Mouse (Mus musculus): ENCODE measurements around the gene Stoml2.
"Not testable (repeated sequence)": the region's sequence is repeated elsewhere in the genome, so short reads cannot be mapped to it uniquely, and the experiment has no call there.

Gene Stoml2

DNA sequence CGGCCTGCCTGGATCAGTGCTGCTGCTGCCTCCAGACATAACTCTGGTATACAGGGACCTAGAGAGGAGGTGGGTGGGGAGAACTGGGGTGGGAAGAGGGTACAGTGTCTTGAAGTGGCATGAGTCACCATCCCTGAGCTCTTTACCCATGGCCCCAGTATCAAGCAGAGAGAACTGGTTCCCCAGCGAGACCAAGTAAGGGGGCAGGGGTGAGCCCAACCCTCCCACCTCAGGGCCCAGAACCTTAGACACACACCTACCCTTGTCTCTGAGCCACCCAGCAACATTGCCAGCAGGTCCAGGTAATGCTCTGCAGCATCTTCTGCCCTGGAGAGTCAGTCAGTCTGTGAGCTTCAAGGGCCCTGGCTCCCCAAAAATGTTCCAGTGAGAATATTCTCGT is 26.6 kb downstream of the Stoml2 start:
- DNase-seq (ENCODE audit: low spot score in 2 of 2) = no peak

DNA sequence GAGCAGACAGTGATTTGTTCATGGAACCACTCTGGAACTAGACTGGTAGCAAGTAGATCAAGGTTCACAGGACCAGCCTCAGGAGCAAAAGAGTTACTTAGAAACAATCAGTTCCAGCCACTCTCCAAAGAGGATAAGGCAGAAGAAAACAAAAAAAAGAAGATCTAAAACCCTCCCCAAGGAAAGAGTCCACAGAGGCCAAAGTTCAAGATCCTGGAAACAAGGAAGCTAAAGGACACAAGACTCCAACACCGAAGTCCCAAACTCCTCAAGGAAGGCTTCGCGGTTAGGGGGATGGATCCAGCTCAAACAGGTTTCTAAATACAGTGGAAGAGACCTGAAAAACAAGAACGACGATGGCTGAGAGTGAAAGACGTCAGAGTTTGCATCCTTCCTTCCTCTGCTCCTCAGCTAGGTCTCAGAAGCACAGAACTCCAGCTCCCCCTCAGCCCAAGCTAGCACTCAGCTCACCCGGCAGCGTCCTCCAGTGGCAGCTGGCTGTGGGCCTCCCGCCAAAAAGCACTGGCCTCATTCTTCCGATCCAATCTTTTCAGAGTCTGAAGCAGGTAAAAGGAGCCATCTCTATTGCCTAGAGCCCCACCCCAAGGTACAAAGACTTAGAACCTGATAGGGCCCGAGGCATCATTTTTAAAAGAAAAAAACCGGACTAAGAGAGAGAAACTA is 28.6 kb downstream of the Stoml2 start:
- no peak for DNase-seq (ENCODE audit: low spot score in 2 of 2)

DNA sequence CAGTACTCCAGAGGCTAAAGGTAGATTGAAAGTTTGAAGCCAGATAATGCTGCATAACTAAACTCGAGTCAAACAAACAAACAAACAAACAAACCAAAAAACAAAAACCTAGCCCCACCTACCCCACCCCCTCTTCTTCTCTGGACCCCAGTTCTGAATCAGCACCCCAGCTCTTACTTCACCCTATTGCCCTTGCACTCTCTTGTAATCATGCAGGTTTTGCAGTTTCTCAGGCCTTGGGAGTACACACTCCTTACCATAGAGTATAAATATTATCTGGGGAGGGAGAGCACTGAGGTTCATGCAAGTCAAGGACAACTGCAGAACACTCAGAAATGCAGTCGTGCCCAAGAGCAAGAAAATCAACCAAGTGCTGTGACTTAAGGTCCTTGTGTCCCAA is 30.2 kb downstream of the Stoml2 start:
- DNase-seq (ENCODE audit: low spot score in 2 of 2) = no peak

DNA sequence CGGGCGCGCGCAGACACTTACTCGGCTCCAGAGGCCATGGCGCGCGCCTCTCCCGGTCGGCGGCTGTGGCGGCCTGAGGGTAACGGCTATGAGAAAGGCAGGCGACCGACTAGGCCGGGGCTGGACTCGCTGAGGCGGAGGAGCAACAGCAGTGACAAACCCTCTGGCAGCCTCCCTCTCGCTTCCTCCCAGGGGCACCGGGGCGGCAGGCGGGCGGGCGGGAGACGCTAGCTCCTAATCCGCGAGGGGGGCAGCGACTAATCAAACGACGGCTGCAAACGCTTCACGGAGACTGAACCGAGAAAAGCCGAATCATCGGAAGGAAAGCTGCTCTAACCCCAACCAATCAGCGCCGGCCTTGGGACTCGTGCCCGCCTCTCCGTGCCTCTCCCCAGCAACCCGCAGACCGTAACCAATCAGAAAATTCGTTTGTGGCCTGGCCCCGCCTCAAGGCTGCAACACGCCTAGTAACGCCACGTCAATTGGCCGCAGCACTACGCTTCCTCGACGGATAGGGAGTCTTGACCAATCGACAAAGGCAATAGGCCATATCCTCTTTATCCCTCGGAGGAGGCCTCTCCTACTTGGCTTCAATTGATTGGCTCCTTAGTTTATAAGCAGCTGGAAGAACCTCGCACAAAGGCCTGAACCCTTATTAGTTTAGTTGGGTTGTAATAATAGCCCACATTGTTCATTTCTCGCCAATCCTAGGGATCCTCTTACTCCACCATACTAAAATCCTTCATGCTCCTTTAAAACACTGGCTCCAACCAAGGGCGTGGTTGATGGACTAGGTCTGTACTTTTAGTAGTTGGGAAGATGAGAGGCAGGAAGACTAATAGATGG is 31.1 kb downstream of the Stoml2 start, which contains the start of gene Vcp:
Gene Vcp (minus strand): TSS at position 367 of the 846 bp plus-strand sequence.
- DNase-seq (ENCODE audit: low spot score in 2 of 2) = peak; percentile 99

GRCm38 (mm10) chr4:42999451-43000140 is 31.9 kb downstream of the Stoml2 start:
- DNase-seq (ENCODE audit: low spot score in 2 of 2) = peak; percentile 55 to 71

GRCm38 (mm10) chr4:42998022-42998421 is 33.5 kb downstream of the Stoml2 start:
- DNase-seq (ENCODE audit: low spot score in 2 of 2) = no peak

GRCm38 (mm10) chr4:42988296-42988695 is 43.2 kb downstream of the Stoml2 start:
- DNase-seq (ENCODE audit: low spot score in 2 of 2) = no peak

DNA sequence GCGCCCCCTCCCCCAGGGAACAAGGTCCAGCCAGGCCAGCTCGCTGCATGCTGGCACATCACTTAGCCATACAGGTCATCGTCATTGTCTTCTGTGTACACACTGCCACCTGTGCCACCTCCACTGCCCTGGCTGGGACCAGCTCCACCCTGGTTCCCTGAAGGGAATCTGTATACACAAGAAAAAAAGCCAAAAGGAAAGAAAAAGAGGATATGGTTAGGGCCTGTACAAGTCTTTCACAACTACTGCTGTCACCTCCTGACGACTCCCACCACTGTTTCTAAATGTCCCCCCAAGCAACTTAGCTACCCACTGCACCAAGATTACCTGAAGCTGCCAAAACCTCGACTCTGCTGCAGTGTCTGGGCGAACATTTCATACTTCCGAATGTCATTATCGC is 51.0 kb downstream of the Stoml2 start:
- not testable (repeated sequence) for DNase-seq (ENCODE audit: low spot score in 2 of 2)

DNA sequence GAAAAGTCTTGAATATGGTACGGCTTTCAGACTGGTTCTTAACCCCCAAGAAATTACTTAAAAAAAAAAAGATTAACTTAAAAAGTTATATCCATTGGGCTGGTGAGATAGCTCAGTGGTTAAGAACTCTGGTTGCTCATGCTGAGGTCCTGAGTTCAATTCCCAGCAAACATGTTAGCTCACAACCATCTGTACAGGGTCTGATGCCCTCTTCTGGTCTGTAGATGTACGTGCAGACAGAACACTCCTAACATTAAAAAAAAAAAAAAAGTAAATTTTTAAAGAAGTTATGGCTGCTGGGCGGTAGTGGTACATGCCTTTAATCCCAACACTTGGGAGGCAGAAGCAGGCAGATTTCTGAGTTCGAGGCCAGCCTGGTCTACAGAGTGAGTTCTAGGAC is 53.4 kb downstream of the Stoml2 start:
- no peak for DNase-seq (ENCODE audit: low spot score in 2 of 2)

Data from right cerebral cortex, adult 2 months (tissue).